Mouse (Mus musculus): Measurements from ENCODE around the gene Mrps31. TPM values are rescaled to one million over a fixed set of nuclear protein-coding genes. Genes with fewer than 3 reads are reported as not detected.
A peak's percentile ranks its signal among the peaks of the same experiment; 100 is the strongest.

Gene Mrps31
- polyA plus RNA-seq, 1 experiment from 2014 or later, result 39.4 TPM

GRCm38 (mm10) chr8:22395256-22395655 is 15.9 kb upstream of the Mrps31 start:
- no peak overlapping the region for H3K27ac ChIP-seq (ENCODE audit: low read length)
- peaks cover 8% of the 10 kb centered on the region for H3K4me1 ChIP-seq (ENCODE audit: control insufficient read depth, insufficient read depth, low read length)
- no peaks in the 10 kb centered on the region for H3K9me3 ChIP-seq (replicated peaks; ENCODE audit: control insufficient read depth, low read length, poor library complexity, severe bottlenecking)
- 94% methylated on average over 8 of the region's 8 CpGs for WGBS
- ATAC-seq, result no peak
- H3K27me3 ChIP-seq (ENCODE audit: control insufficient read depth, insufficient read depth, low read depth, low read length), result no peaks in the 10 kb centered on the region
- H3K4me3 ChIP-seq (ENCODE audit: low read depth, low read length), result no peak overlapping the region
- 0 out of 2 replicates have a peak, but pooled peaks cover 2% of the 10 kb centered on the region for H3K36me3 ChIP-seq (ENCODE audit: control insufficient read depth, insufficient read depth, low read length)
- no peak overlapping the region for H3K9ac ChIP-seq (ENCODE audit: low read depth, low read length)
- no peak overlapping the region for H3K4me2 ChIP-seq (ENCODE audit: low read length)

- peak overlapping the region; percentile 85 for H3K4me2 ChIP-seq (ENCODE audit: low read length)
- peak overlapping the region; percentile 83 for H3K9ac ChIP-seq (ENCODE audit: low read depth, low read length)
- no peaks in the 10 kb centered on the region for H3K9me3 ChIP-seq (replicated peaks; ENCODE audit: control insufficient read depth, low read length, poor library complexity, severe bottlenecking)
- H3K36me3 ChIP-seq (ENCODE audit: control insufficient read depth, insufficient read depth, low read length), result 0 out of 2 replicates have a peak, but pooled peaks cover 2% of the 10 kb centered on the region
- peak; percentile 5; the same call in 1 of the 2 replicates for ATAC-seq
- peak overlapping the region; percentile 76 for H3K4me3 ChIP-seq (ENCODE audit: low read depth, low read length)
- H3K27ac ChIP-seq (ENCODE audit: low read length), result peak overlapping the region; percentile 88
- no peaks in the 10 kb centered on the region for H3K27me3 ChIP-seq (ENCODE audit: control insufficient read depth, insufficient read depth, low read depth, low read length)
- under 1% methylated on average over 12 of the region's 13 CpGs for WGBS
- H3K4me1 ChIP-seq (ENCODE audit: control insufficient read depth, insufficient read depth, low read length), result peaks cover 8% of the 10 kb centered on the region
Observed at GRCm38 (mm10) chr8:22397811-22398141, 13.4 kb upstream of the Mrps31 start.

GRCm38 (mm10) chr8:22398142-22398951 is 12.8 kb upstream of the Mrps31 start, which contains the start of gene Slc25a15:
Gene Slc25a15, minus strand, starts transcription at chr8:22398597.
- H3K36me3 ChIP-seq (ENCODE audit: control insufficient read depth, insufficient read depth, low read length), result 0 out of 2 replicates have a peak, but pooled peaks cover 2% of the 10 kb centered on the region
- H3K27ac ChIP-seq (ENCODE audit: low read length), result peak within 1 kb of the TSS; percentile 88
- ATAC-seq, result peak; percentile 94
- peak within 1 kb of the TSS; percentile 83 for H3K9ac ChIP-seq (ENCODE audit: low read depth, low read length)
- H3K9me3 ChIP-seq (replicated peaks; ENCODE audit: control insufficient read depth, low read length, poor library complexity, severe bottlenecking), result no peaks in the 10 kb centered on the region
- peak within 1 kb of the TSS; percentile 76 for H3K4me3 ChIP-seq (ENCODE audit: low read depth, low read length)
- under 1% methylated on average over 51 of the region's 77 CpGs for WGBS
- no peaks in the 10 kb centered on the region for H3K27me3 ChIP-seq (ENCODE audit: control insufficient read depth, insufficient read depth, low read depth, low read length)
- peaks cover 8% of the 10 kb centered on the region for H3K4me1 ChIP-seq (ENCODE audit: control insufficient read depth, insufficient read depth, low read length)
- H3K4me2 ChIP-seq (ENCODE audit: low read length), result peak within 1 kb of the TSS; percentile 85

GRCm38 (mm10) chr8:22399285-22399880 is 11.8 kb upstream of the Mrps31 start:
- Histone ChIP-seq H3K27me3 (ENCODE audit: control insufficient read depth, insufficient read depth, low read depth, low read length) (no peaks in the 10 kb centered on the region), H3K4me1 (ENCODE audit: control insufficient read depth, insufficient read depth, low read length) (peaks cover 8% of the 10 kb centered on the region), H3K4me3 (ENCODE audit: low read depth, low read length) (peak overlapping the region; percentile 76; the same call in 1 of the 2 replicates), H3K27ac (ENCODE audit: low read length) (no peak overlapping the region), H3K36me3 (ENCODE audit: control insufficient read depth, insufficient read depth, low read length) (0 out of 2 replicates have a peak, but pooled peaks cover 1% of the 10 kb centered on the region), H3K9me3 (replicated peaks; ENCODE audit: control insufficient read depth, low read length, poor library complexity, severe bottlenecking) (no peaks in the 10 kb centered on the region), H3K4me2 (ENCODE audit: low read length) (peak overlapping the region; percentile 85), H3K9ac (ENCODE audit: low read depth, low read length) (peak overlapping the region; percentile 83; the same call in 1 of the 2 replicates)
- no peak for ATAC-seq
- 86% methylated on average over 8 of the region's 8 CpGs for WGBS

- WGBS, result 87% methylated on average over 4 of the region's 4 CpGs
- Histone ChIP-seq H3K27ac (ENCODE audit: low read length) (no peak overlapping the region), H3K4me1 (ENCODE audit: control insufficient read depth, insufficient read depth, low read length) (peaks cover 8% of the 10 kb centered on the region), H3K9ac (ENCODE audit: low read depth, low read length) (no peak overlapping the region), H3K4me2 (ENCODE audit: low read length) (no peak overlapping the region), H3K36me3 (ENCODE audit: control insufficient read depth, insufficient read depth, low read length) (no peaks in the 10 kb centered on the region), H3K9me3 (replicated peaks; ENCODE audit: control insufficient read depth, low read length, poor library complexity, severe bottlenecking) (no peaks in the 10 kb centered on the region), H3K27me3 (ENCODE audit: control insufficient read depth, insufficient read depth, low read depth, low read length) (no peaks in the 10 kb centered on the region), H3K4me3 (ENCODE audit: low read depth, low read length) (no peak overlapping the region)
- no peak for ATAC-seq
Observed at GRCm38 (mm10) chr8:22400593-22400992, 10.6 kb upstream of the Mrps31 start.

- ATAC-seq, result no peak
- no peak overlapping the region for H3K4me2 ChIP-seq (ENCODE audit: low read length)
Observed at GRCm38 (mm10) chr8:22403235-22403634, 7.9 kb upstream of the Mrps31 start.

GRCm38 (mm10) chr8:22405733-22406132 is 5.4 kb upstream of the Mrps31 start:
- 74% methylated on average over 6 of the region's 6 CpGs for WGBS
- ATAC-seq, result no peak

More at GRCm38 (mm10) chr8:22403235-22403634, 7.9 kb upstream of the Mrps31 start:
- Histone ChIP-seq H3K27ac (ENCODE audit: low read length) (no peak overlapping the region), H3K9ac (ENCODE audit: low read depth, low read length) (no peak overlapping the region), H3K36me3 (ENCODE audit: control insufficient read depth, insufficient read depth, low read length) (no peaks in the 10 kb centered on the region), H3K27me3 (ENCODE audit: control insufficient read depth, insufficient read depth, low read depth, low read length) (no peaks in the 10 kb centered on the region), H3K9me3 (replicated peaks; ENCODE audit: control insufficient read depth, low read length, poor library complexity, severe bottlenecking) (no peaks in the 10 kb centered on the region), H3K4me3 (ENCODE audit: low read depth, low read length) (no peak overlapping the region), H3K4me1 (ENCODE audit: control insufficient read depth, insufficient read depth, low read length) (peaks cover 2% of the 10 kb centered on the region; the same call in 1 of the 2 replicates)
- 87% methylated on average over 2 of the region's 2 CpGs for WGBS

GRCm38 (mm10) chr8:22410688-22411281 is 376 bp upstream of the Mrps31 start:
- Histone ChIP-seq H3K4me1 (ENCODE audit: control insufficient read depth, insufficient read depth, low read length) (peaks cover 21% of the 10 kb centered on the region), H3K27ac (ENCODE audit: low read length) (peak overlapping the region; percentile 66), H3K4me3 (ENCODE audit: low read depth, low read length) (peak overlapping the region; percentile 80), H3K9ac (ENCODE audit: low read depth, low read length) (peak overlapping the region; percentile 81), H3K36me3 (ENCODE audit: control insufficient read depth, insufficient read depth, low read length) (no peaks in the 10 kb centered on the region; the same call in 1 of the 2 replicates), H3K27me3 (ENCODE audit: control insufficient read depth, insufficient read depth, low read depth, low read length) (no peaks in the 10 kb centered on the region), H3K4me2 (ENCODE audit: low read length) (peak overlapping the region; percentile 76), H3K9me3 (replicated peaks; ENCODE audit: control insufficient read depth, low read length, poor library complexity, severe bottlenecking) (no peaks in the 10 kb centered on the region)
- WGBS, result 17% methylated on average over 16 of the region's 16 CpGs
- ATAC-seq, result peak; percentile 46

More at GRCm38 (mm10) chr8:22405733-22406132, 5.4 kb upstream of the Mrps31 start:
- Histone ChIP-seq H3K4me2 (ENCODE audit: low read length) (no peak overlapping the region), H3K27ac (ENCODE audit: low read length) (no peak overlapping the region), H3K4me3 (ENCODE audit: low read depth, low read length) (no peak overlapping the region), H3K9ac (ENCODE audit: low read depth, low read length) (no peak overlapping the region), H3K27me3 (ENCODE audit: control insufficient read depth, insufficient read depth, low read depth, low read length) (no peaks in the 10 kb centered on the region), H3K9me3 (replicated peaks; ENCODE audit: control insufficient read depth, low read length, poor library complexity, severe bottlenecking) (no peaks in the 10 kb centered on the region), H3K4me1 (ENCODE audit: control insufficient read depth, insufficient read depth, low read length) (peaks cover 3% of the 10 kb centered on the region), H3K36me3 (ENCODE audit: control insufficient read depth, insufficient read depth, low read length) (no peaks in the 10 kb centered on the region)

All from midbrain, embryonic 16.5 days (tissue).